Mouse (Mus musculus) MEL-GATA-1-ER (cell line): Measurements from ENCODE around the gene Ankrd27.

Experiments used
- DNase-seq: peaks from one replicate; pipeline ENCODE4 v3.0.0-alpha.2; 2012; ENCODE audit warnings: low read depth; ENCODE audit errors: extremely low read depth

The Ankrd27 gene

DNA sequence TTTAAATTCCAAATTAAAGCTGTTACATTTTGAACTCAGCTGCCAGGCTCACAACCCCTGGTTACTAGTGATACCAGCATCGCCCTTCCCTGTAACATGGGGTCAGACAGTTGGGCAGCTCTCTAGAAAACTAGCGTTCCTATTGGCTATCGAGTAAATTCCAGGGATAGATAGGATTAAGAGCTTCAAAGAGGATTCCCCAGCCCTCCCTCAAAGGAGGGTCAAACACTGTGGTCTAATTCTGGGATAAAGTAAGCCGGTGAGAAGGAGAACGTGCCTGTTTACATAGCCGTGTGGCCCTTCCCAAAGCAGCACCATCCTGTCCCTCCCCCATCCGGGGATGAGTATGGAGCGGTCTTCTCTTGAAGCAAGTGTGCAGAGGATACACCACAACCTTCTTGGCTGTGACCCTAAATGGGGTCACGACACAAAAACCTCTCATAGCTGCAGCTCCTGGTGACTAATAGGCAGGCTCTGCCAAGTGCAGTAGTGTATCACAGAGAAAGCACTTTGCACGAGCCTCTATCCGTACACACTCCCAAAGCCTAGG lies 2.5 kb upstream of the Ankrd27 start:
- DNase-seq = no peak

DNA sequence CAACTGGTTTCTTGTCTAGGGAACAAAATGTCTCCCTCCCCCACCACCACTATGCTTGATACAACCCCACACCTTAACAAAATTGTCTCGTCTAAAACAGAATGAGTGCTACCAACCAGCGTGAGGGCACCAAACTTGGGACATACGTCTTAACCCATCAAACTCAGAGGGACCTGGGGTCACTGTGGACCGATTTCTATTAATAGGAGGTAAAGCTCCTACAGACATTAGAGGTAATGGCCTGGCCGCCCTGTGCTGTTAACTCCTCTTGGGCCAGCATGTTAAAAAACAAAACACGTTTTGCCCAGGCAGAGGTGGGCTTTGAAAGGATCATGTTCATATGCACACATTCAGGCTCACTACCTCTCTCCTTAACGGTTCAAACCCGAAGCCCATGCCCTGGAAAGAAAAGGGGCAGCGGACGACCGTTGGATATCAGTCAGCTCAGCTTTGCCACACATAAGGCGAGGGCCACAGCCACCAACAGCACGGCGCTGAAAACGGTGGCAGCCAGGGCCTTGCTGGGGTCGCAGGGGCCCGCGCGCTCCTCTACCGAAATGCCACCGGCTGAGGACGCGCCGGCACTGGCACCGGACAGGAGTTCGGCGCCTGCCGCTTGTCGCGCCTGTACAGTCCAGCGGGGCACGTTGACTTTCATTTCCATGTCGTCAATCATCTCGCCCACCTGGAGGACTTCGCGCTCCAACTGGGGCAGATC lies 1.8 kb upstream of the Ankrd27 start:
- no peak for DNase-seq

DNA sequence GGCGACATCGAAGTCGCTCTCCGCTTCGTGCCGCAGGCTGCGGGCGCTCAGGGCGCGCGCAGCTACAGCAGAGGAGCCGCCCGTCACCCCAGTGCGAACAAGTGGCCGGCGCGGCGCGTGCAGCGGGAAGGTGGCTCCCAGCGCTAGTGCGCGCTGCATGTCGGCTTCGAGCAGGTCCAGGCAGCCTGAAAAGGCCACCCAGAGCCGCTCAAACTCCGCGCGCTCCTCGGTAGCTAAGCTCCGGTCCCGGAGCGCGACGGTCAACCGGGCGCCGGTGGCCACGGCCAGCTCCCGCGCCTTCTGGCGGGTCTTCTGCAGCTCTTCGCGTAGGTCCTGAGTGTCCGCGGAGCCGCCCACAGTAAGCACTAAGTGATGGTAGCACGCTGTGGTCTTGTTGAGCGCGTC lies 1.3 kb upstream of the Ankrd27 start:
- DNase-seq = no peak

DNA sequence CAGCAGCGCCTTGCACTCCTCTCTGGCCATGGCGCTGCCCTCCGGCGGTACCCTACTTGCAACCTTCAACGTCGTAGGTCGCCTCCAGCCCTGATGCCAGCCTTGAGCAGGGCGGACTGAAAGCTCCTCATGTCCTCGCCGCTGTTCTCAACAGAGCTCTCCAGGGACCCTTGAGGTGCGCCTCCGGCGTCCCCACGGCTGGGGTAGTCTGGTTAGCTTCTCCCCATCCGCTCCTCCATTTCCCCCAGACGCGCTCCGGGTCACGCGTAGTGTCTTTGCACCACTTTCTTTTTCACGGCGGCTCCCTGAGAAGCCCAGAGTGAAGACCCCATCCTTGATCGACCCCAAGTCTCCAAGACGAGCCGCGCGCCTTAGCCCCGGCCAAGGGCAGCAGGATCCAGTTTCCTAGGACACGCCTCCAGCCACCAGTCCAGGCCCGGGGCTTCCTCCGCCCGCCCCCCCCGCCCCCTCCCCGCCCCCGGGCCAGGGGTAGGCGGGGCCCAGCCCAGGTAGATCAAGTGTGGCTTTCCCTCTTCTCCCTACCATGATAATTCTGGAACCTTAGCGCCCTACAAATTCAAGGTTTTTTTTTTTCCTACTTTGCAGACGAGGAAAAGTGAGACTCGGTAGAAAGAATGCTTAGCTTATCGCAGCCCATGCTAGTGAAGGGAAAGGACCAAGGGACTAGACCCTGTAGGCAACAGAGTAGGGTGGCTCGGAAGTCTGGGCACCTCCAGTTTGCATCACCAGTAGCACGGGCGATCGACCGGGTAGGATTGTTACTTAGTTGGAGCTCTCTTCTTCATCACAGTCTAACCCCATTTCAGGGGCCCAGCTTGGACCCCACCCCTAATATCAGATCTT lies 621 bp upstream of the Ankrd27 start, which contains the start of gene Rgs9bp:
Gene Rgs9bp (minus strand): TSS at position 392 of the 864 bp plus-strand sequence.
- DNase-seq = peak; percentile 36

DNA sequence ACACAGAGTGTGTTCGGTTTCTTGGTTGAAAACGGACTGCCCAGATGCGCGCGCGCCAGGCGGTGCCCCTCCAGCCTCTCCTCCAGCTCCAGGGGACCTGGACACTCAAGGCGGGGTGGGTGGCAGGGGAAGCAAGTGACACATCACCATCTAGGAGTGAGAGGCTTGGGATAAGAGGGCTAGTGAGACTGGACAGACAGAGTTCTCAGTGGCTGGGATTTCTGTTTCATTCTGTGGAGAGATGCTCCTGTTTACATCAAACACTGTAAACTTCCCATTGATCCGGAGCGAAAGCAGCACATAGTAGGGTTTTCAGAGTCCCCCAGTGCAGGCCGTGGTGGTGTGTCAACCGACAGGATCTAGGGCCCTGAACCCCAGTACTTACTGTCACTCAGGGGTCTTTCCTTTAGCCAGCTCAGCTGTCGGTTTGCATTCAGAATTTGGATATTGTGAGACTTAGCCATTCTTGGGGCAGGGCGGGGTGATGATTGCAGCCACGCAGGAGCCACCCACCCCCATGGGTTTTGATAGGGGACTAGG lies 932 bp downstream of the Ankrd27 start:
- DNase-seq = no peak

DNA sequence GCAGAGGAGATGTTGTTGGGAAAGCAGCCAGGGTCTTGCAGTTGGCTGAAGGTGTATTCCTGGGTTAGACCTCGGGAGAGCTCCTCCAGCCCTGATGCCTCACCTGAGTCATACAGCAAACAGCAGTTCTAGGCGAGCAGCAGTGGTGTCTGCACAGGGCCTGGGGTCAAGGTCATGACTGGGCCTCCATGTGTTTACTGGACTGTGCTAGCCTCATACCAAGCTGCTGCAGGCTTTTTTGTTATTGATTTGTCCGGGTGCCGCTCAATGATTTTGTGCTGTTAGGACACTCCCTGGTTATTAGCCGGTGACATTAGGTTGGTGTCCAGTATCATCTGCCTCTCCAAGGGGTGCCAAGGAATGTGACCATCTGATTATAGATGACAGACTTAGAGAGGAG lies 1.7 kb downstream of the Ankrd27 start:
- no peak for DNase-seq

DNA sequence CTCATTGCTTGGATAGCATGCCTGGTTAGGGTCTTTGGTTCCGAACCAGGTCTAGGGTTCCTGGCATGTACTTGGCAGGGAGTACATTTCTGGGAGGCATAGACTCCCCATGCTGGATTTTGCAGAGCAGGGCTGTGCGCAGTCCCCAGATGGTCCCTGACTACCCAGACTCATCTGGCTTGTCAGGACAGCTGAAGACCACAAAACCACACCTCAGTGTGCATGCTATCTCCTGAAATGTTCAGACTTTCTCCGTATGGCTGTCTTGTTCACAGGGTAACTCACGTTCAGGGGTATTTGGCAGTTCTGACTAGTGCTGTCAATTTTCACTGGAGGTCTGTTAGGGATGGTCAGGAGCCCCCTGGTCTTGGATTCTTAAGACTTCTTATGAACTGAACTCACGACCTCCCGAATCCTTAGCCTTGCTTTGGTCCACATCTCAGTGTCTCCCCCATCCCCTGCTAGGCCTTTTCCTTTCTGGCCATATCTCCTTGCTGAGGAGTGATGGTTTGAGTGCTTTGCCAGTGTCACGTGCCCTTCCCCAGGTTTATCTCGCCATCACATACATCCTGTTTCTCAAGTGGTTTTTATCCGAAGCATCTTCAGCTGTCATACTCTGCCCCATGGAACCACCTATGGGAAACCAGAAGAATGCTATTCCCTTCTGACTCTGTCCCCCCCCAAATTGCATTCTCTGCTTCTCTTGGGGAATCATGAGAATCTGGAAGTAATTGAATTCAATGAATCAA lies 2.8 kb downstream of the Ankrd27 start:
- DNase-seq = peak; percentile 89

DNA sequence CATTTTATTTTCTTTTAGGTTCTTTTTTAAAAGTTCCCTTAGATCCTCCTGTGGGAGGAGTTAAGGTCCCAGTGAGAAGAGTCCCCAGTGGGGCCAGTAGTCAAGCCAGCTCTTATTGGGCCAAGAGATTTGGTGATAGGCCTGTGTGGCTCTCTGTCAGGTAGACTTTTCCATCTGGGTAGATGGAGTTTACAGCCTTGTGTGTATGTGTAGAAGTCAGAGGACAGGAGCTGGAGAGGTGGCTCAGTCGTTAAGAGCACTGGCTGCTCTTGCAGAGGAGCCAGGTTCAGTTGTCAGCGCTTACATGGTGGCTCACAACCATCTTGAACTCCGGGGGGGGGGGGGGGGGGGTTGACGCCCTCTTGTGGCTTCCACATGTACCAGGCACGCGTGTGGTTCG lies 3.4 kb downstream of the Ankrd27 start:
- no peak for DNase-seq

DNA sequence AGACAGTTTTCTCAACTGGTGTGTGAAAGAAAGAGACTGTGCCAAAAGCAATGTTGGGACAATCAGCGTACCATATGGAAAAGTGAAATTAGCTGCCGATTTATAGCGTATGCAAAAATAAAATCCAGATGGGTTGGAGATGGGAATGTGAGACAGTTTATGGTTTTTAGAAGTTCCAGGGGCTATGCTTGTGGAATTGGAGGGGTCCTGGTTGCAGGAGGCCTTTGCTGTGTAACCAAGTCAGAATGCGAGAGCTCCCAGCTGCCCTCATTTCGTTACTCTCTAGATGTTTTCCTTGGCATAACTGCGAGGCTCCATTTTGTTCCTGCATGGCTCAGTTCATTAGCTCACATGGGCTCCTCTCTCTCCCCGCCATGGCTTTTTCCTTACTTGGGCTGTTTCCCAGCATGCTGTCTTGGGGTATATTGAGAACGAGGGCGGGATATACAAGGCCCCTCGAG lies 4.7 kb downstream of the Ankrd27 start:
- no peak for DNase-seq

DNA sequence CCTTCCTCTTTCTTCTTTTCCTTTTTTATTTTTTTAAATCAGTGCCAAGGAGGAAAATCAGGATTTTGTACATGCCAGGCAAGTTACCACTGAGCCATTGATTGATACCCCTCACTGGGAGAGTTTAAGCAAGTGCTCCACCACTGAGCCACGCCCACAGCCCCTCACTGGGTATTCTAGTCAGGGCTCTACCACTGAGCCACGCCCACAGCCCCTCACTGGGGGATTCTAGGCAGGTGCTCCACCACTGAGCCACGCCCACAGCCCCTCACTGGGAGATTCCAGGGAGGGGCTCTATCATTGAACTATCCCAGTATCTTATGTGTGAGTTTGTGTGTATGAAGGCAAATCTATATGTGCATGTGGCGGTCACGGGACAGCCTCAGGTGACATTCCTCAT lies 8.3 kb downstream of the Ankrd27 start:
- DNase-seq = no peak

DNA sequence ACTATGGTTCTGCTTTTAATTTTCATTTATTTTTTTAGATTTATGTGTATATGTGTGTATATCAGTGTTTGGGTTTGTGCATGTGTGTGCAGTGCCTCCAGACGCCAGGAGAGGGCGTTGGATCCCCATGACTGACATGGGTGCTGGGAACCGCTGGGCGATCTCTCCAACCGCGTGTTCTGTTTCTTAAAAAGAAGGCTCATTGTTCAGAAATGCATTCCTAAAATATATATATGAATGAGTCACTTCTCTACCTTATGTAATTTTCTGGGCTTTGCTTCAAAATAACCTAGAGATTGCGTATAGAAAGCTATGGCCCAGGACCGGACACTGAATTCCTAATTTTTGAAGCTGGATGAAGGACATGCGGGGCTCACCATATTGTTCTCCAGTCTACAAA lies 13.4 kb downstream of the Ankrd27 start:
- no peak for DNase-seq

DNA sequence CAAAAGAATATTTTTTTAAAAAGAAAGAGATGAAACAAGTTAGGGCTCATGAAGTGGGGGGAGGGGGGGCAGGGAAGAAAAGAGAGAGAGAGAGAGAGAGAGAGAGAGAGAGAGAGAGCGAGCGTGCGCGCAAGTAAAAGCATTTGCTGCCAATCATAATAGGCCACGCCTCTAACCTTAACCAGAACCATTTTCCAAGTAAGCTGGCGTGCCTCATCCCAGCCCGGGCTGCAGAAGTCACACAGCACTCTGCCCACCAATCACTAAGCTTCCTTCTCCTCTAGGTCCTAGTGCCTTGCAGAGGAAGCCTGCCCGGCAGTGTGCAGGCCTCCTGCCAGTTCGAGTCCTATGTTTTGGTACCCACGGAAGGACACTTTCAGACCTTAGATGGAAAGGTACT lies 14.0 kb downstream of the Ankrd27 start:
- DNase-seq = no peak

DNA sequence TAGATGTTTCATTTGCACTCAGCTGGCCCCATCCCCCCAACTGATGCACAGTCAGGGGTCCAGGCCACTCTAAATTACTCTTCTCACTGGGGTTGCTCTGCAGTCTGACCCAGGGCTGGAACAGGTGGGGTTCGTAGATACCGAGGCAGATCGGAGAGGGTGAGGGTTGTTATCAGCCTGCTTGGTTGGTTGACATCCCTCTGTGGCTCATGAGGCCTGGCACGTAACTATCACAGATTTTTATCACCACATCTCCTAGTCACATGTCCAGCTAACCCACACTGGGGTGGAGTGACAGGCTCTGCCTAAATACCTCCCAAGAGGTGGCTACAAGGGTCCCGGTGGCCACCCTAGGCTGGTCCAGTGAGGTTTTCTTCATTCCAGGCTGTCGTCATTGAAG lies 15.1 kb downstream of the Ankrd27 start:
- peak; percentile 35 for DNase-seq

DNA sequence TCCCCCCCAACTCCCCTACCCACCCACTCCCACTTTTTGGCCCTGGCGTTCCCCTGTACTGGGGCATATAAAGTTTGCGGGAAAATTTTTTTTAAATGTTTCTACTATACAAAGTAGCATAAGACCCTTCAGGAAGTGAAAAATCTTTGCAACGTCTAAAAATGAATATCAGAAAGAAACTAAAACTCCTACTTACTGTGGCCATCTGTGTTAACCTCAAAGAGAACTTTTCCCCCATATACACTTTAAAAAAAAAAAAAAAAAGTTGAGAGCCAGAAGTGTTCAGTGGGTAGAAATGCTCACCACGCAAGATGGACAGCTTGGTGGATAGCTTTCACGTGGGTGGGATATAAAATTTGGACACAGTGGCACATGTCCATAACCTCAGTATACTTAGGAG lies 16.7 kb downstream of the Ankrd27 start:
- DNase-seq = no peak

DNA sequence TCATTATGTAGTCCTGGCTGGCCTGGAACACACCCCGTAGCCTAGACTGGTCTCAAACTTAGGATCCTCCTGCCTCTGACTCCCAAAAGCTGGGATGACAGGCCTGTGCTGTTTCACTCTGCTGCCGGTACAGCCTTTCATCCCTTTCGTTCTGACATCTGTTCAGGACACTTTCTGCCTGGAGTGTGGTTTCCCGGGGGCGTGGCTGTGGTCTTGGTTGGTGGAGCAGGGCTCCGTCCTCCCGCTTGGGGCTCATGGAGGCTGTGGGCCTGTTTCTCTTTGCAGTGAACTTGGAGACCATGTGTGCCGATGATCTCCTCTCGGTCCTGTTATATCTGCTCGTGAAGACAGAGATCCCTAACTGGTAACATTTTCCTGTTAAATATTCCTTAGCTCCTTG lies 20.8 kb downstream of the Ankrd27 start:
- DNase-seq = no peak

DNA sequence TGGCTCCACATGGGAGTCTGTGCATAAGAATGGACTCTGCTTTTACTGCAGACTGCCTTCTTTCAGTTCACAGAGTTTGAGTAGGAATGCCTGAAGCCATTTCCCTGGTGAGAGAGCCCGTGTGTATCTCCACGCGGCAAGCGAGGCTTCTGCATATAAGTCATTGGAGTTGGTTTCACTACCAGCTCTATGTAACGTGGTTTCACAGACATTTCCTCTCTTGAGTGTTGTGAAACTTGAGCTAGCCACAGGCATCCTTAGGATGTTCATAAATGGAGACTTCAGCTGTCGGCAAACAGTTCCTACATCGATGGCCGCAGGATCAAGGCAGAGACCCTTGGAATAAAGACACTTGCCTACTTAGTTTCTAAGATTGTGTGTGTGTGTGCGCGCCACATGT lies 23.2 kb downstream of the Ankrd27 start:
- DNase-seq = no peak

DNA sequence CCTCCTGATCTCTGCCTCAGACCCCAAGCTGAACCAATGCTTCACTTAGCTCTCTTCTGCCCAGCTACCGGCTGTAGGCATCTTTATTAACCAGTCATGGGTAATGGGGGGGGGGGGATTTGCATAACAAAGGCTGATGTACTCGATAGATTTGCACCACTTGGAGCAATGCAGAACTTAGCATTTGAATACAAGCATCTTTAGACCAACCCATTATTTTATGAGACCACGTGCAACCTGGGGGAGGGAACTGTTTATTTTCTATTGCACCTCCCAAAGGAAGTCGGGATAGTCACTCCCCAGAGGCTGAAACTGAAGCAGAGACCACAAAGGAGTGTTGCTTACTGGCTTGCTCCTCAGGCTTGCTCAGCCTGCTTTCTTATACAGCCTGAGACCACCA lies 31.5 kb downstream of the Ankrd27 start:
- no peak for DNase-seq

DNA sequence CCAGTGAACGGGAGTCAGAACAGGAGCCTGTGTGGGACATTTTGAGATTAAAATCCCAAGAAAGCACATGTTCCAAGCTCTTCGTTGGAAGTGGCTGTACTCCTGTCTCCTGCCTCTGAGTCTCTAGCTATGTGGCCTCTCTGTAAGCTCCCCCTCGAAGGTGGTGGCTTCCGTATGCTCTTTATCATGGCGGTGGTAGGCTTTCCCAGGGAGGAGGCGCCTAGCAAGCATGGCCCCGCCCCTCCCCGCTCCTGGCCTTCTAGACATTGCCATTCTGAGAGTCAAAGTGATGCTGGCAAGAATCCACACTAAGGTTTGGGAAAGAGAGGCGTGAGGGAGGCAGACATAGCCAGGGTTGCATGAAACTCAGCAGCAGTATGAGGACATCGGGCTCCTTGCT lies 36.6 kb downstream of the Ankrd27 start:
- no peak for DNase-seq

DNA sequence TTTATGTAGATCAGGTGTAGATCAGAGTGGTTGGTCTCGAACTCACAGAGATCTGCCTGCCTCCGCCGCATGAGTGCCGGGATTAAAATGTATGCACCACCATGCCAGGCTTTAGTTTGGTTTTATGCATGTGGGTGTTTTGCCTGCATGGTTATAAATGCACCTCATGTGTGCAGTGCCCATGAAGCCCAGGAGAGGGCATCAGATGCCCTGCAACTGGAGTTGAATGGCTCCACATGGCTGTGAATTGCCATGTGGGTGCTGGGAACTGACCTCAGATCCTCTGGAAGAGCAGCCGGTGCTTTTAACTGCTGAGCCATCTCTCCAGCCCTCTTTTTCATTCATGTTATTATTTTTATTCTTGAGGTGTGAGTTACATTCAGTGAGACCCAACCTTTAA lies 40.0 kb downstream of the Ankrd27 start:
- no peak for DNase-seq

DNA sequence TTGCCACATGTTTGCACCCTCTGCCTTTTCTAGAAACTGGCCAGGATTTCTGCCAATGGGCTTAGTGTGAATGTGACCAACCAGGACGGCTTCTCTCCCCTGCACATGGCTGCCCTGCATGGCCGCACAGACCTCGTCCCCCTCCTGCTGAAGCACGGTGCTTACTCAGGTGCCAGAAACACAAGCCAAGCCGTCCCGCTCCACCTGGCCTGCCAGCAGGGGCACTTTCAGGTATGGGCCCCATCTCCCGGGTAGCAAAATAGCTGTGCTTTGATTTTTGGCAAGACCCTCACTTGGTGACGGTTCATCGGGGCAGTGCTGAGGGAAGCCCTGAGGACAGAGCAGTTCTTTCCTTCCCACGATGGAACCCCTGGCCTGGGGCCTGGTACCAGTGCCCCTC lies 41.3 kb downstream of the Ankrd27 start:
- DNase-seq = no peak

DNA sequence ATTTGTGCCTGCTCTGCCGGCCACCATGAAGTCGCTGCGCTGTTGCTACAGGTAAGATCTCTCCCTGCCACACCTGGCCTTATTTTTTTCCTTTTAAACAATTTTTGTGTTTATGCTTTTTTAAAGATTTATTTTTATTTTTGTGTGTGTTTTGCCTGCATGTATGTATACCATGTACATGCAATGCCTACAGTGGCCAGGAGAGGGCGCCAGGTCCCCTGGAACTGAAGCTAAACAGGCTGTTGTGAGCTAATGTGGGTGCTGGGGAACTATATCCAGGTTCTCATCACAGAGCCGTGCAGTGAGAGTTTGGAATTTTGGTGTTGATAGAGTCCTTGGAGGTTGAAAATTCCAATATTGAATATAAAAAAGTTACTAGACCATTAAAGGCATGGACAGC lies 42.5 kb downstream of the Ankrd27 start:
- DNase-seq = no peak
